Mouse (Mus musculus) neural tube, embryonic 13.5 days (tissue): ENCODE results near the gene Cuedc1. TPM values are rescaled to one million over a fixed set of nuclear protein-coding genes. Genes with fewer than 3 reads are reported as not detected.
A peak's percentile ranks its signal among the peaks of the same experiment; 100 is the strongest.

Source experiments
- ATAC-seq: fragments of 200-750 bp; cut with Nextera tagmentation; 2 replicates; pipeline ENCODE4 v1.8.0; 2017; ENCODE audit warnings: low read depth, mild to moderate bottlenecking, moderate TSS enrichment, moderate library complexity
- H3K27ac ChIP-seq: fragments of 300-500 bp; sonication (generic); replicated peaks from 2 replicates; pipeline ENCODE4 v1.5.1; 2015; ENCODE audit warnings: moderate library complexity, mild to moderate bottlenecking, inconsistent platforms
- H3K27me3 ChIP-seq: fragments of 300-500 bp; sonication (generic); 2 replicates; pipeline ENCODE4 v1.6.1; 2015; ENCODE audit warnings: mild to moderate bottlenecking, inconsistent platforms
- H3K36me3 ChIP-seq: fragments of 300-500 bp; sonication (generic); 2 replicates; pipeline ENCODE4 v1.6.1; 2015; ENCODE audit warnings: mild to moderate bottlenecking, inconsistent platforms
- H3K4me1 ChIP-seq: fragments of 300-500 bp; sonication (generic); replicated peaks from 2 replicates; pipeline ENCODE4 v1.6.1; 2015; ENCODE audit warnings: inconsistent platforms
- H3K4me2 ChIP-seq: fragments of 300-500 bp; sonication (generic); 2 replicates; pipeline ENCODE4 v1.6.1; 2015; ENCODE audit warnings: inconsistent platforms, mild to moderate bottlenecking, moderate library complexity
- H3K4me3 ChIP-seq: fragments of 300-500 bp; sonication (generic); 2 replicates; pipeline ENCODE4 v1.5.1; 2015; ENCODE audit warnings: mild to moderate bottlenecking, inconsistent platforms
- H3K9ac ChIP-seq: fragments of 300-500 bp; sonication (generic); 2 replicates; pipeline ENCODE4 v1.6.1; 2015; ENCODE audit warnings: moderate library complexity, mild to moderate bottlenecking, inconsistent platforms
- H3K9me3 ChIP-seq: fragments of 300-500 bp; sonication (generic); 2 replicates; pipeline ENCODE4 v1.6.1; 2016; ENCODE audit warnings: inconsistent platforms
- WGBS: fragments of 180-500 bp; shearing (Covaris S2); methylation state at CpG from one replicate; pipeline ENCODE4 v1.1.7; 2015; 5-methylcytosine and 5-hydroxymethylcytosine counted together
- polyA plus RNA-seq: library from polyadenylated mRNA; unstranded; fragments of >200 nt; fragmentation: Nextera tagmentation; extraction: Ambion mirVana; gene quantifications from 2 replicates; pipeline ENCODE4 v1.2.1, GENCODE M21; 2015

Cuedc1 gene
- 51.3 and 59.1 TPM in 2 replicates for polyA plus RNA-seq

DNA sequence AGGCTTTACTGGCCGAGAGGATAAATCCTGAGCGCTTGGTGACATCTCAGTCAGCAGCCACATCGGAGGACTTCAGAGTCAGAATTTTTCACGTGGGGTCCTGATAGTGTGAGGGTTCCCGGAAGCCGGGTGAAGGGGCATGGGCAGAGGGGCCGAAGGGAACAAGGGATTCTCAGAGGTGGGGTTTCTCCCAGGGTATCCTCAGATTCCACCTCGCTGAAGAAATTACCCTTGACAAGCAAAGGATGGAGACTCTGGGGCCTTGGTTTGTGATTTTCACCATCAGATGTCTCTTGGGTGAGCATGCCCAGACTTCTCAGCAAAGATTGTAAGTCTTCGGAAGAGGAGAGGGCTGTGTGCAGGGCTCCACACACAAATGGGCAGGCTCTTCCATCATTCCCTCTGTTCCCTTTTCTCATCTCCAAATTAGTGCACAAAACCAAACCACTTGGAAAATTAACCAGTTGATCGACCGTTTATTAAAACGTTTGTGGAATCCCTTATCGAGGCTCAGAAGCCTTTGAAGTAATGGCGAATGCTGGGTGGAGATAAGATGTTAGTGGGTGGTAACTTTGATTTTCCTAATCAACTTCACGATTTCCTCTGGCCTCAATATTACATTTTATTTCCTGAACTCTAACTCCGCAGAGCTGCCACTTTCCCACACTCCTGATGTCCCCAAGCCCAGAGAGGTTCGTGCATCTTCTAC lies at the start of gene Cuedc1:
TSS of gene Cuedc1 (plus strand) at position 38 of the 709 bp plus-strand sequence.
- Histone ChIP-seq H3K27me3 (no peaks in the 10 kb centered on the region), H3K9ac (peak within 1 kb of the TSS; percentile 99), H3K36me3 (no peaks in the 10 kb centered on the region), H3K4me3 (peak within 1 kb of the TSS; percentile 91), H3K4me2 (peak within 1 kb of the TSS; percentile 78), H3K9me3 (no peaks in the 10 kb centered on the region), H3K27ac (peak within 1 kb of the TSS; percentile 95), H3K4me1 (peaks cover 45% of the 10 kb centered on the region)
- 28% methylated on average over 17 of the region's 17 CpGs for WGBS
- no peak for ATAC-seq

DNA sequence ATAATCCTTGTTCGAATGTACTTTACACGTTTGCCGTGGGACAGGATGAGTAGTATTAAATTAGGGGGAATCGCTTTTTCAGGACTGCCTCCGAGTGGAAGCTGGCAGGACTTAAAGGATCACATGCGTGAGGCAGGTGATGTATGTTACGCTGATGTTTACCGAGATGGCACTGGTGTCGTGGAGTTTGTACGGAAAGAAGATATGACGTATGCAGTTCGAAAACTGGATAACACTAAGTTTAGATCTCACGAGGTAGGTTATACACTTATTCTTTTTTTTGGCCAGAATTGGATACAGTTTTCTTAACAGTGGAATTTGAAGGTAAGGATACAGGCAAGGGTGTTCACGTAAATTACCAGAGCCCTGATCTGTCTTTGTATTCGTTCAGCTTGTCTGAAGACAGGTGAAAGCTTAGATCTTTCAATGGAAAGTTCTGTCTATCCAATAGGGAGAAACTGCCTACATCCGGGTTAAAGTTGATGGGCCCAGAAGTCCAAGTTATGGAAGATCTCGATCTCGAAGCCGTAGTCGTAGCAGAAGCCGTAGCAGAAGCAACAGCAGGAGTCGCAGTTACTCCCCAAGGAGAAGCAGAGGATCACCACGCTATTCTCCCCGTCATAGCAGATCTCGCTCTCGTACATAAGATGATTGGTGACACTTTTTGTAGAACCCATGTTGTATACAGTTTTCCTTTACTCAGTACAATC lies 48.7 kb upstream of the Cuedc1 start:
- 22% methylated on average over 26 of the region's 26 CpGs for WGBS
- Histone ChIP-seq H3K27me3 (no peaks in the 10 kb centered on the region), H3K4me2 (peak overlapping the region; percentile 88), H3K9ac (peak overlapping the region; percentile 100), H3K9me3 (no peaks in the 10 kb centered on the region), H3K36me3 (peaks cover 29% of the 10 kb centered on the region), H3K4me3 (peak overlapping the region; percentile 99), H3K4me1 (peaks cover 51% of the 10 kb centered on the region), H3K27ac (0 out of 2 replicates have a peak overlapping the region, but pooled peaks have one; percentile 9)
- ATAC-seq, result no peak

DNA sequence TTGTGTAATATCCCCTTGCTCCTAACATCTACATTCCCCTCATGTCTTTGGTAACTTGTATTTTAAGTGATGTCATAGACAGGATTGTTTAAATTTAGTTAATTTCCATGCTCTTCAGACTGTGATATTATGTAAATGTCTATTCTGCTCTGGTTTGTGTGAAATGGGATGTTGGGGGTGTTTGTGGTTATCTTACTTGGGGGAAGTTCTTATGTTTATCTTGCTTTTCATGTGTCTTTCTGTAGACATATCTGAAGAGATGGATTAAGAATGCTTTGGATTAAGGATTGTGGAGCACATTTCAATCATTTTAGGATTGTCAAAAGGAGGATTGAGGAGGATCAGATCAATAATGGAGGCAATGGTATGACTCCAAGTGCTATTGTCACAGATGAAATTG lies 48.1 kb upstream of the Cuedc1 start:
- H3K9me3 ChIP-seq, result no peaks in the 10 kb centered on the region
- ATAC-seq, result no peak
- H3K4me3 ChIP-seq, result peak overlapping the region; percentile 99
- H3K27ac ChIP-seq, result no peak overlapping the region
- H3K4me2 ChIP-seq, result peak overlapping the region; percentile 88
- no peaks in the 10 kb centered on the region for H3K27me3 ChIP-seq
- peaks cover 29% of the 10 kb centered on the region for H3K36me3 ChIP-seq
- peak overlapping the region; percentile 100; the same call in 1 of the 2 replicates for H3K9ac ChIP-seq
- H3K4me1 ChIP-seq, result peaks cover 51% of the 10 kb centered on the region

DNA sequence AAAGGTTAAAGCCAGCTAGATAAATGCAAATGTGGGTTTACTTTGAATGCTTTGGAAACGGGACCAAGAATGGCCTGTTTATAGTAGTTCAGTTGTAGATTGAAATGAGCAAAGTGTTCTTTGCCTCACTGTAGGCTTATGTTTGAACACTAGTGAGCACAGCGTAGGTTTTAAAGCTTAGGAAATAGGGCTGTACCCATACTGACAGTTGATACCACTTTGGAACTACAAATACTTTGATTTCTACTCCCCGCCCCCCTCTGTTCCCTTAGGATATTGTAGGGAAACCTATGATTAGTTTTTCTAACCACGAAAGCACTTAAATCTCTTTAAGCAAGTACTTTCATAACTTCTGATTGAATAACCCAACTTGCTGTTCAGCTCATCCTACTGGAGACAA lies 45.2 kb upstream of the Cuedc1 start:
- no peak overlapping the region for H3K4me3 ChIP-seq
- H3K4me1 ChIP-seq, result peaks cover 40% of the 10 kb centered on the region
- H3K36me3 ChIP-seq, result peaks cover 32% of the 10 kb centered on the region
- no peak overlapping the region for H3K4me2 ChIP-seq
- H3K9me3 ChIP-seq, result no peaks in the 10 kb centered on the region
- H3K27me3 ChIP-seq, result no peaks in the 10 kb centered on the region
- no peak overlapping the region for H3K9ac ChIP-seq
- no peak overlapping the region for H3K27ac ChIP-seq
- WGBS, result 84% methylated on average over 4 of the region's 4 CpGs
- no peak for ATAC-seq

DNA sequence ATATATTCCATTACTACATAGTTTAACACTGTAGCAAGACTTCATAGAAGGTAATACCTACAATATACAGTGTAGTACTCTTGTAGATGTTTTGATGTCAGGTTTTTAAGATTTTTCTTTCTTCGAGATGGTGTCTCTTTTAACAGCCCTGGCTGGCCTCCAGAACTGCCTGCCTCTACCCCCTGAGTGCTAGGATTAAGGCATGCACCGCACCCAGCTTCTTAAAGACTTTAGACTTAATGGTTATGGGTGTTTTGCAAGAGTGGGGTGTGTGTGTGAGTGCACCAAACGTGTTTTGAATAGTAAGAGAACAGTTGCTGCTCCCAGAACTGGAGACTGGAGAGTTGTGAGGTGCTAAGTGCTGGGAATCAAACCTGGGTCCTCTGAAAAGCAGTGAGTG lies 44.0 kb upstream of the Cuedc1 start:
- ATAC-seq, result no peak
- Histone ChIP-seq H3K4me2 (no peak overlapping the region), H3K4me3 (no peak overlapping the region), H3K9ac (no peak overlapping the region), H3K9me3 (no peaks in the 10 kb centered on the region), H3K27me3 (no peaks in the 10 kb centered on the region), H3K4me1 (peaks cover 38% of the 10 kb centered on the region), H3K27ac (no peak overlapping the region), H3K36me3 (peaks cover 32% of the 10 kb centered on the region)
- WGBS, result 63% methylated on average over 3 of the region's 3 CpGs

DNA sequence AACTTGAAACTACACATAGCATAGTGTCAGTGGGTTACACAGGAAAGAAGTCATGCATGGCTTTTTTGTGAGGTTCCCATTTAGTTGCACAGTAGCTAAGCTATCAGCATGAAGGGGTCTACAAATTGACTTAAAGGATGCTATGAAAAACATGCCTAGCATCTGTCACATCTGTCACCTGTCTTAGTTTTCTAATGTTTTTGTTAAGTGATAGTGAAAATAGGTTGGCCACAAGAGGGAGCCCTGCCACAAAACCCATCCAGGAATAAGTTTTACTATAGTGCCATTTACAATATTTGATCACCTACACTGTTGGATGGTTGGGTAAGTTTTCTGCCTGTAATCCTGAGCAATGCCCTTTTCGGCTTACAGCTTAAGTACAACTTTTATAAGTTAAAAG lies 43.3 kb upstream of the Cuedc1 start:
- no peak for ATAC-seq
- Histone ChIP-seq H3K9ac (no peak overlapping the region), H3K9me3 (no peaks in the 10 kb centered on the region), H3K27me3 (no peaks in the 10 kb centered on the region), H3K4me1 (peaks cover 31% of the 10 kb centered on the region), H3K4me2 (no peak overlapping the region), H3K36me3 (peaks cover 27% of the 10 kb centered on the region), H3K27ac (no peak overlapping the region), H3K4me3 (no peak overlapping the region)
- WGBS, result 82% methylated on average over 1 of the region's 1 CpGs

DNA sequence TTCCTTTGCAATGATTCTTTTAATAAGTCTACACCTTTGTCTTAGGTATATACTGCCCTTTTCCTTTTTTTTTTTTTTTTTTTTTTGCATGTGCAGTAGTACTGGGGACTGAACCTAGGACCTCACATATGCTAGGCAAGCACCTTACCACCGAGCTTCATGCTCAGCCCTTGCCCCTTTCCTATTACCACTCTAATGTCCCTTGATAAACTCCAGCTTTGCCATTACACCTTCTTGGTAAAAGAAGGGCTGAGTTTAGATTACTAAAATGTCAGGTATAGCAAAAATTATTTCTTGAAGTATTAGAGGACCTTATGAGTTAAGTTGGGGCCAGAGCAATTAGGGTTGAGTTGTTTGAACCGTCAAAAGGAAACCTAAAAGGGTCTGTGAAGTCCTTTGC lies 42.1 kb upstream of the Cuedc1 start:
- Histone ChIP-seq H3K27ac (no peak overlapping the region), H3K9me3 (no peaks in the 10 kb centered on the region), H3K36me3 (peaks cover 16% of the 10 kb centered on the region), H3K9ac (no peak overlapping the region), H3K4me2 (no peak overlapping the region), H3K4me3 (no peak overlapping the region), H3K4me1 (peaks cover 20% of the 10 kb centered on the region), H3K27me3 (no peaks in the 10 kb centered on the region)
- no peak for ATAC-seq
- 85% methylated on average over 2 of the region's 2 CpGs for WGBS

DNA sequence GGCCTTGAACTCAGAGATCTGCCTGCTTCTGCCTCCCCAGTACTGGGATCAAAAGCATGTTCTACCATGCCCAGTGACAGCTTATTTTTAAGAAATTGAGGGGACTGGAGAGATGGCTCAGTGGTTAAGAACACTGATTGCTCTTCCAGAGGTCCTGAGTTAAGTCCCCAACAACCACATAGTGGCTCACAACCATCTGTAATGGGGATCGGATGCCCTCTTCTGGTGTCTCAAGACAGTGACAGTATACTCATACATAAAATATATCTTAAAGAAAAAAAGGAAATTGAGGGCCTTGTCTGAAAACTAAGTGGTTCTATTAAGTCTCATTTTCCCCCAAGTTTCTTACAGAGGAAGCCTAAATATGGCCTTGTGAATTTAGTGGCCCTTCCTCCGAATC lies 40.1 kb upstream of the Cuedc1 start:
- no peaks in the 10 kb centered on the region for H3K27me3 ChIP-seq
- no peaks in the 10 kb centered on the region for H3K9me3 ChIP-seq
- peaks cover 7% of the 10 kb centered on the region for H3K36me3 ChIP-seq
- 79% methylated on average over 2 of the region's 2 CpGs for WGBS
- H3K27ac ChIP-seq, result no peak overlapping the region
- peaks cover 7% of the 10 kb centered on the region; the same call in 1 of the 2 replicates for H3K4me1 ChIP-seq
- no peak overlapping the region for H3K4me2 ChIP-seq
- no peak for ATAC-seq
- no peak overlapping the region for H3K9ac ChIP-seq
- H3K4me3 ChIP-seq, result no peak overlapping the region

DNA sequence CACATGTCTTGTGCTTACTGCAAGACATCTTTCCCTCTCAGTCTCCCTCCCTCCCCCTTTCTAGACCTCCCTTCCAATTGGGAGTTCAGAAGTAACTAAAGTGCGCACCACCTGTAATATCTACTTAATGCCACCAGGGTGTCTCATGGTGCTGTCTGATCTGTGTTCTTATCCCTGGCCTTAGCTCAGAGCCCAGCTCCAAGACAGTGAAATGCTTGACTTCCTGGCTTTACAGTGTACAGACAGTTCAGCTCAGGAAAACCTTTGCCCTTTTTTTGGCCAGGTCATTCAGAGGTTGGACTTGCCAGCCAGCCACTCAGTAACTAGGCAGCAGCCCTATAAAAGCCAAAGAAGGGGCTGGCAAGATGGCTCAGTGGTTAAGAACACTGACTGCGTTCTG lies 38.7 kb upstream of the Cuedc1 start:
- H3K4me1 ChIP-seq, result no peaks in the 10 kb centered on the region
- no peak overlapping the region for H3K9ac ChIP-seq
- H3K27me3 ChIP-seq, result no peaks in the 10 kb centered on the region
- no peaks in the 10 kb centered on the region for H3K9me3 ChIP-seq
- WGBS, result 47% methylated on average over 2 of the region's 2 CpGs
- H3K4me2 ChIP-seq, result no peak overlapping the region
- H3K36me3 ChIP-seq, result 0 out of 2 replicates have a peak, but pooled peaks cover 3% of the 10 kb centered on the region
- no peak overlapping the region for H3K27ac ChIP-seq
- peak; percentile 79 for ATAC-seq
- H3K4me3 ChIP-seq, result no peak overlapping the region

DNA sequence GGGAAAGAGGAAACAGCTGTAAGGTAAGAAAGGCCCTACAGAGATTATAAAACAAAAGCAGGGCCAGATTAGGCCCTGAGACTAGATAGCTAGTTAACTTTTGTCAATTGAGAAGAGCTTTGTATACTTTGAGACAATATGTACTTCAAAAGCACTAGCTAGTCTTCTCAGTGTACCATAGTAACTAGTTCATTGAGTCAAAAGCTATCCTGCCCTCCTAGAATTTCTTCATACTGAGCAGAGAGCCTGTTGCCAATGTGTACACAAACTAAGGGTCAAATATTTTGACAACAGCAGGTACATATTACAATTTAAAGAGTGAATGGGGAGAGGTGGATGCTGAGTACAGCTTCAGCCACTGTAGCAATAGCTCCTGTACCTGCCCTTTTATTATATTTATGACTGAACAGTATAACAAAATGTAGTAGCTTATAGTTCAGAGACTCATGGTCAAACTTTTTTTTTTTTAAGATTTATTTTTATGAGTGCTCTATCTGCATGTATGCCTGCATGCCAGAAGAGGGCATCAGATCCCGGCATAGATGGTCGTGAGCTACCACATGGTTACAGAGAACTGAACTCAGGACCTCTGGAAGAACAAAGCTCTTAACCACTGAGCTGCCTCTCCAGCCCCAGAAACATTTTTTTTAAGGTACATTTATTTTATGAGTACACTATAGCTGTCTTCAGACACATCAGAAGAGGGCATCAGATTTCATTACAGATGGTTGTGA lies 35.8 kb upstream of the Cuedc1 start:
- no peaks in the 10 kb centered on the region for H3K27me3 ChIP-seq
- no peak overlapping the region for H3K4me3 ChIP-seq
- H3K36me3 ChIP-seq, result no peaks in the 10 kb centered on the region
- peaks cover 6% of the 10 kb centered on the region for H3K4me1 ChIP-seq
- no peak for ATAC-seq
- 91% methylated on average over 2 of the region's 2 CpGs for WGBS
- H3K9me3 ChIP-seq, result no peaks in the 10 kb centered on the region
- H3K4me2 ChIP-seq, result no peak overlapping the region
- H3K27ac ChIP-seq, result no peak overlapping the region
- H3K9ac ChIP-seq, result no peak overlapping the region

DNA sequence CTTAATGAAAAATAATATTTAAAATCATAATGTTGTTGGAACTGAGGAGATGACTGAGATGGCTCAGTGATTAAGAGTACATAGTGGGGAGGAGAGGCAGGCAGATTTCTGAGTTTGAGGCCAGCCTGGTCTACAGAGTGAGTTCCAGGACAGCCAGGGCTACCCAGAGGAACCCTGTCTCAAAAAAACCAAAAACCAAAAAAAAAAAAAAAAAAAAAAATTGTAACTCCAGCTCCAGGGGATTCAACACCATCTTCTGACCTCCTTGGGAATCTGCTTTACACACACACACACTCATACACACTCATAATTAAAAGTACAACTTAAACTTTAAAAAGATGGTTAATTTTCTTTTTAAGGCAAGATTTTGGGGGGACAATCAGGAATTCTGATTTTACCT lies 32.1 kb upstream of the Cuedc1 start:
- Histone ChIP-seq H3K4me1 (peaks cover 25% of the 10 kb centered on the region), H3K27me3 (no peaks in the 10 kb centered on the region), H3K4me3 (no peak overlapping the region), H3K9ac (no peak overlapping the region), H3K27ac (no peak overlapping the region), H3K36me3 (no peaks in the 10 kb centered on the region), H3K9me3 (no peaks in the 10 kb centered on the region), H3K4me2 (no peak overlapping the region)
- no peak for ATAC-seq

DNA sequence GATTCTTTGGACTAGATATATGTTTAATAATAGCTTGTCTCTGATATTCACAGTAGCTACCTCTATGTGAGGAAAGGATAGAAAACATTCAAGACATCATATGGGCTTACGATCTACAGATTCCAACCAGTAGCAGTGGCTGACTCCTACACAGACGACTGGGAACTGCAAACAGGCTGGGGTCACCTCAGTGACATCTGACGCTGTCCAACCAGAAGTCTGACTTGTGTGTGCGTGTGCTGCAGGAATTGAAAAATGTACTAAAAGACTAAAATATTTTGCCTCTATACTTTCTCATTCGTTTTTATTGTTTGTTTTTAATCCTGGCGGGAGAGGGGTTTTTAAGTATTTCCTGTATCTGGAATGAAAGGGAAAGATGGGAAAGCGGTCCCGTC lies 30.7 kb upstream of the Cuedc1 start:
- ATAC-seq, result no peak

More for the DNA sequence above, 30.7 kb upstream of the Cuedc1 start:
- Histone ChIP-seq H3K36me3 (no peaks in the 10 kb centered on the region), H3K9me3 (no peaks in the 10 kb centered on the region), H3K4me3 (peak overlapping the region; percentile 93), H3K4me2 (peak overlapping the region; percentile 91), H3K4me1 (peaks cover 40% of the 10 kb centered on the region), H3K9ac (peak overlapping the region; percentile 100), H3K27me3 (no peaks in the 10 kb centered on the region), H3K27ac (peak overlapping the region; percentile 99)
- 2% methylated on average over 8 of the region's 8 CpGs for whole genome bisulfite sequencing
